Mouse (Mus musculus) lung, postnatal 4 days (tissue): ENCODE measurements around the gene Surf2.

Source experiments
- DNase-seq, 2 experiments: peaks; one replicate each; pipeline ENCODE4 v3.0.0; 2021

Gene Surf2

DNA sequence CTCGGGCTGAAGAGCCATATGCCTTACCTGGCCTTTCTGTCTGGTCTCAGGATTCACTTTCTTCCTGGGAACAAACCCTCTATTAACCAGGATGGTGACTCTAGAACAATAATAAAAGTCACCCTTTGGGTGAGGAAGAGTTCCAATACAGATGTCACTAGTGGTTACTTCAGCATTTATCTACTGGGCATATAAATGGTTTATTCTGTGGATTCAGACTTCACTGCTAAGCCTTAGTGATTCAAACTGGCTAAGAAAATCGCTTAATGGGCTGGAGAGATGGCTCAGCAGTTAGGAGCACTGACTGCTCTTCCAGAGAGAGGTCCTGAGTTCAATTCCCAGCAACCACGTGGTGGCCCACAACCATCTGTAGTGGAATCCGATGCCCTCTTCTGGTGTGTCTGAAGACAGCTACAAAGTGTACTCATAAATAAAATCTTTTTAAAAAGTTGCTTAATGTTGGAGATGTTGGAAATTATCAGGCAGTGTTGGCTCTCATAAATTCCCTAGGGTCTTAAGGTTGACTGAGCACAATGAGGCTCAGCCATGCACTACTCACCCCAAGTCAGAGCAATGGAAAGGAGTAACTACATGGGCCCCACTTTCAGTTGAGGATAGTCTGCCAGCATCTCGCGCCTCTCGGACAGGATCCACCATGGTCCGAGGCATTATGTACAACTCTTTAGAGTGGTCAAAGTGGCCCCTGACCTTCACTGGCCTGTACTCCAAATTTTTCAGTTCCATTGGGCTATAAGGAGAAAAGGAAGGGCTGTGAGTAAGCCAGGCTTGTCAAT, 1.8 kb upstream of the Surf2 start:
- no peak for DNase-seq

DNA sequence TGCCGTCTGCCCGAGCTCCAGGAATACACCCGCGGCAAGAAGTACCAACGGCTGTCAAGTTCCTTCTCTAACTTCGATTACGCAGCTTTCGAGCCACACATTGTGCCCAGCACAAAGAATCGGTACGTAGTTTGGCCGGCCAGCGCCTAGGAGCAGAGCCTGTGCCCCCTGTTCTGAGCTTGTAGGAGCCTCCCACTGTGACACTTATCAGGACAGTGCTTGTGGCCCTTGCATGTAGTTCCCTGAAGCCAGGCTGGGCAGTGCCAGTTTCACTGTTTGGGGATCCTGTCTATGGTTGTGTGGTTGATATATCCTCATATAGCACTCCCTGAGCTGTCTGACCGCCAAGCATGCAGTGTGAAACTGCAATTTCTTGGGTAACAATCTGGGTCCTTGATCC, 571 bp downstream of the Surf2 start:
- DNase-seq, result no peak

DNA sequence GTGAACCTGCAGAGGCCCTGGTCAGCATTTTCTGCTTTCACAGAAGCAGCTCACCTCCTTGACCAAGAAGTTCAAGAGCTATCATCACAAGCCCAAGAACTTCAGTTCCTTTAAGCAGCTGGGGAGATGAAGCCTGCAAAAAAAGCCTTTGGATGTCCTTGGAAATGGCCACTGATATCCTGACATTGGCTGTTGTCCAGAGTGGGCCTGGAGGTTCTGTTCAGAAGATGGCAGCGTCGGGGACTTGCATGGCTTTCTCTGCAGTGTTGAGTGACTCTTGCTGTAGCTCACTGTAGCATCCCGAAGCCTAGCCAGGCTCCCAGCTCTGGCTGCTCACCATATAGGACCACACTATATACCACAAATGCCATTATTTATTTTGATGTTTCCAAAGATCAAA, 3.5 kb downstream of the Surf2 start:
- DNase-seq, result no peak

DNA sequence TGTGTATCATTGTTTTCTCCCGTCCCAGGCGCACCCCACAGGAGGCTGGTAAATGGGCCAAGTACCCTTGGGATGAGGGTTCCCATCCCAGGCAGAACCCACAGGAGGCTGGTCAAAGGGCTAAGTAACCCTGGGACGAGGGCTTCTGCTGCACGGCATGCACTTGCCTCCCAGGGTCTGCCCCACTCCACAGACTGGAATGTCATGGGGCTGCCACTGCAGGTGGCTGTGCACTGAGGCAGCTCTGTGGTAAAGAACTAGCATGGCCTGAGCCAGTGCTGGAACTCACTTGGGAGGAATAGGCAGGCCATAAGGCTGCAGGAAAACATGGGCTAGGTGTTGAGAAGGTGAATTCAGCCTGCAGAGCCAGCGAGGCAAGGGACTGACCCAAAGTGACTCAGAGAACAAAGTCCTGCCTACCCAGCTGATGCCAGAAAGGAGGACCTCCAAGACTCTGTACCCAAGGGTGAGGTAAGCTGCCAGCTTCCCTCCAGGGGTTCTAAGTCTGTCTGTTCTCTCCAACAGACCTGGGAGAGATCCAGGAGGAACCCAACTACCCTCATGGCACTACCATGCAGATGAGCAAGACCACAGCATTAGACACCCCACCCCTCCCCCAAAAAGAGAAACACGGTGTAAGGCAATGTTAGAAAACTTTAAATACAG, 4.2 kb downstream of the Surf2 start:
- no peak for DNase-seq

DNA sequence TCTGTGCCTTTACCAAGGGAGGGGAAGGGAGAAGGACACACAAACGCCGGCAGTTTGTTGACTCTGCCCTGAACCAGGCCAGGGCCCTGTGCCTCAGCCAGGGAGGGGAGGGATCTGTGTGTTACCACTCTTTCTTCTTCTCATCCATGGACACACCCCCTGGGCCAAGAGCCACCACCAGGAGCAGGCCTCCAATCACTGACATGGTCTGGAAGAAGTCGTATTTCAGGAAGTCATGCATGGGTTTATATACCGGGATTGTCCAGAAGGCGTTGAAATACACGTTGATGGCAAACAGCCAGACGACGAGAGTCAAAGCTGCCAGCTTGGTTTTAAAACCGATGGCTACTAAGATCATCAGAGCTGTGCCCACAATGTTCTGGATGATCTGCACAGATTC, 5.6 kb downstream of the Surf2 start:
- no peak for DNase-seq

DNA sequence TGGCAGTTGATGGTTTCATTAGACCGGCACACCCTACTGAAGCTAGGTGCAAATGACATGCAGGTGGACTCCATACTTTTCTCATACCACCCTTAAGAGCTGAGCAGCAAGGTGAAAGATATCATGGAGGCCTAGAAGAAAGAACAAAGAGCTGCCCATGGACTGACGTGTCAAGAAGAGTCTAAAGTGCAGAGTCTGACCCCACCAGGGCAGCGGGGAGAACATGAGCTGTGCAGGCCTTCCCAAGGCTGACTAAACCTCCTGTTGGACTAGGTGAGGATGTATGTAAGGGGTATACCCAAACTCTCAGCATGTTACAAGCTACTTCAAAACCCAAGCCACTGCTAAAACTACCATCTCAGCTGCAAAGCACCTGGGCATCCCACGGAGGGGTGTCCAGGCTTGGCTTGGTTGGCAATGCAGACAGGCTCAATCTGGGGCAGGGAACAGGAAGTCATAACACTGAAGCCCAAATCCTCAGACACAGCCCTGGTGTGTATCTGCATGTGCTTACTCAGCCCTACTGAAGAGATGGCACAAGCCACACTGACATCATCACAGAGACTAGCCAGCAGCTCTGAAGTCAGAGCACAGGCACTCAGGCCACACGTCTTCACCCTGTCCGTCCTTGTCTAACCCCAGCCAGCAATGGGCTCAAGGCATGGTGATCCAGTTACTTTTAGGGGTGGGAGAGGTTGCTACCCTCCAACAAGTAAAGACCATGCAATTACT, 11.7 kb downstream of the Surf2 start:
- no peak for DNase-seq

DNA sequence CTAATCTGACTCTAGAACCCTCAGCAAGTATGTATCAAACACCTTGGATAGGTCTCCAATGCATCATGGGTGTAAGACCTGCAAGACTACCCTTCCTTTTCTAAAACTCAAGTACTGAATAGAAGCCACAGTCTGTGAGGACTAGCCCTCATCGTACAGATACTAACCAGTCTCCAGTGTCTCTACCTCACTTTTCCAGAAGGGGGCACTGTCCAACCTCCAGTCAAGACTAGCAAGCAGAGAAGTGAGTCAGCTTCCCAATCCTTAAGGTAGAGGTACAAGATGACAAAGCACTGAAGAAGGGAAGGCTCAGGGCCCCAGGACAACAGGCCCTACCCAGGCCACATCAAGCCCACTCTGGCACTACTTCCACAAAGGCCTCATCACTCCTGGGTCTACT, 14.2 kb downstream of the Surf2 start:
- peak in 1 of 2 experiments; percentile 81 for DNase-seq

DNA sequence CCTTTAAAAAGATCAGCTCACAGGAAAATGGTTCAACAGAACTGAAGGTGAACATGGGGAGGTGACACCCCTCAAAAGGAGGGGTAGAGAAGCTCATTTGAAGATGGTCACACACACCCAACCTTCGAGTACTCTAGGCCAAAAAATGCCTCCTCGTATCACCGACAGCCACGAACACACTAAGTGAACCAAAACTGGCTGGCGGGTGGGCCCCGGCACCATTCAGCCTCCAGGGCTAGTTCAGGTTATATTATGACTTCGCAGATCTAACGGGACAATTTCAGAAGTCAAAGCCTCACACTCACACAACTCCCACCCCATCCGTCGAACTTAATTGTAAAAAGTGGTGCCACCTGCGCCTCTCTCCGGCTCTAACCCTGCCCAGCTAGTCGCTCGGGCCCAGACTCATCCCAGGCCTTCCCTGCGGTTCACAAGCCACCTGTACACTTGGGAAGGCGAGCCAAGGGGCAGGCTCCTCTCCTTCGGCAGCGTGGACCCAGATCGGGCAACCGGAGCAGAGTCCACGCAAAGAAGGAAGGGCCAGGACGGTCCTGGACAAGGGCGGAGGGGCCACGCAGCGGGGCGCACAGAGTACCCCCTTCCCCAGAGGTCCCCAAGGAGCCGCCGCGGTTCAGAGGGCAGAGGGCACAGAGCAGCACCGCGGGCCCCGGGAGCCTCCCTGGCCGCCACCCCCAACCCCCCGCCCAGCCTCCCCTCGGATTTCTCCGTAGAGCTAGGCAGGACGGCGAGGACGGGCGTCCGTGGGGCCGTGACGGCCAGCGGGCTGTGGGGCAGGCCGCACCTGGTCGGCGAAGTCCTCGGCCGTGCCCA, 16.5 kb downstream of the Surf2 start:
- DNase-seq, result no peak

DNA sequence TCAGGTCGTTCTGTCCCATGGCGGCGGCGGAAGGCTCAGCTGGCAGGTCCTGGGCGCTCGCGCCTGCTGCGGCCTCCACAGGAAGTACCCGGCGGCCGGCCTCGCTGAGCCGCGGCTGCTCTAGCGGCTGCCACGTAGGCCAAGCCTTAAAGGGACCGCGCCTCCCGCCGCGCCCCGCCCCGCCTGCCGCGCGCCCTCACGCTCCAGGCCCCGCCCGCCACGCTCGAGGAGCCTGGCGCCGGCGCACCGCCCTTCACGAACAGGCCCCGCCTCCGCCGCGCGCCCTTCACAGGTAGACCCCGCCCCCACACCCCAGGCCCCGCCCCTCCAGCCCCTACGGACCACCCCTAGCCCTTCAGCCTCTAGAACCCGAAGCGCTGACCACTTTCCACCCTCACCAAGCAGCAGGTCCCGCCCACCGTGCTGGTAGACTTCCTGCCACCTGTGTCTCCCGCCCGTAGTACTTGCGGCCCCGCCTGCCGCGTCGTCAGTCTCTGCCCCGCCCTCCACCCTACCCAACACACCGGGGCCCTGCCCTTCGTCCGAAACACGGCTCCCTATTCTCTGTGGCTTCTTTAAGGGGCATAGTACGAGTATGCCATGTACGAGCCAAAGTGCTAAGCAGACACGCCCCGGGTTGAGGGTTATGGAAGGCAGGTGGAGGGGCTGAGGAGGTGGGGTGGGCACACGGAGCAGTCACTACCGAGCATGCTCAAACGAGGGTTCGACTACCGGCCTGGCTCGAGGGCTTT, 17.3 kb downstream of the Surf2 start, which contains the start of the genes Surf4 and Stkld1:
Gene Surf4 (minus strand): TSS at position 625 of the 752 bp plus-strand sequence.
Gene Stkld1 (plus strand): TSS at position 744 of the 752 bp plus-strand sequence.
- peak; percentile 95 to 98 for DNase-seq

DNA sequence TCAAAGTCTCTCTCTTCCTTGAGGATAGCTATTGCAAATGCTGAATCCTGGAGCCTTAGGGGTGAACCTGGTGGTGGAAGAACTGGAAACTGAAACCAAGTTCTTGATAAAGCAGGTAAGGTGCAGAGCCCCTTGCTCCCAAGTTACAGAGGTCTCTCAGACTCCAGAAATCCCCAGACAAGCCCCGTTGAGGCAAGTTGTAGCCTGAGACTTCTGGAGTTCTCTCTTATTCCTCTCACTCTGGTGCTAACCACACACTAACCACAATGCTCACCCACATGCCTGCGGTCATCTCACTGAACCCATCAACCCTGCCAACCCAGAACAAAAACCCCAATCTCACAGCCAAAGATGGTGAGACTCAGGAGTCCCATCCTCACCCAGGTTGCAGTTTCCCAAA, 19.1 kb downstream of the Surf2 start:
- no peak for DNase-seq

DNA sequence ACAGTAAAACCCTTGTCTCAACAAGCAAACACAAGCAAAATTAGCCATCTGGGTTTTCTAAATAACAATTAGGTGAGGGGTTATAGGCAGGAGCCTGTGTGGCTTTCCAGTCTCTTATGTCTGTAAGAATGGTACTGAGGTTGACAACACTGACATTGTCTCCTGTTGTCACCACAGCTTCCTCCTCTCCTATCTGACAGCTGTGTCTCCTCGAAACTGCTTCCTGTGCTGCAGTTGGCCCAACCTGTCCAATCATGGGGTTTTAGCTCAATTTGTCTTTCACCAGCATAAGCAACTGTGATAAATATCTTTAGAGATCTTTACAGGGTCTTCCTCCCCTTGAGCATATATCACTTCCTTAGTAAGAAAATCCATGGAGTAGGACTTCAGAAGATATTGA, 20.3 kb downstream of the Surf2 start:
- no peak for DNase-seq

DNA sequence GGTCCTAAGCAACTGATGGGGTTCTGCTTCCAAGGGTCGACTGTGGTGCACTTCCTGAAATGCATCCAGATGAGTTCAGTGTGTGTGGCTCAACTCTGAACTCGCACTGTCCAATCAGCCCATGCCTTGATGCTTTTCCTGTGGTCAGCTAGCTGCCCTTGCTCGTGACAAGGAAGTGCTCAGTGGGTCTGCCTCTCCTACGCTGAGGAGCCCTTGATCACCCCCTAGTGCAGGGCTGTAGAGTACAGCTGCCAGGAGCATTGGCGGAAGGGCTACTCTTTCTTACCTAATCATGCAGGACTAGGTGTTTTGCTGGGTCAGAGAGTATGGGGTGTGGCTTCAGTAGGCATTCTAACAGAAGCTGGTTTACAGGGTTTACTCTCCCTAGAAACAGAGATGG, 25.4 kb downstream of the Surf2 start:
- DNase-seq, result peak; percentile 65 to 67

DNA sequence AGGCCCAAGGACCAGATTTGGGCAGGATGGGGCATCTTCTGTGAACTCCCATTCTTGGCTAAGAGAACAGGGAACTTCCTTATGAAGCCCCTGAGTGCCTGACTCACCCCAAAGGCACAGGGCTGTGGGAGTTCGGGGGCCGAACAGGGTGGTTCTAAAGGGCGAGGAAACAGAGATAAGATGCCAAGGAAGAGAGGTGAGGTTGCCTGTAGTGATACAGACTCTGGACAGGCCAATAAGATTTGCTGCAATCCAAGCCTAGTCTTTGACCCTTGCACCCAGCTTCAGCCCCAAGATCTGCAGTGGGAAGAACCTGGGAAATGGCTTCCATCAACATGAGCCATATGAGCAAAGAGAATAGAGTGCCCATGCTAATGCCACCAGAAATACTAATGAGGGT, 27.1 kb downstream of the Surf2 start:
- no peak for DNase-seq

DNA sequence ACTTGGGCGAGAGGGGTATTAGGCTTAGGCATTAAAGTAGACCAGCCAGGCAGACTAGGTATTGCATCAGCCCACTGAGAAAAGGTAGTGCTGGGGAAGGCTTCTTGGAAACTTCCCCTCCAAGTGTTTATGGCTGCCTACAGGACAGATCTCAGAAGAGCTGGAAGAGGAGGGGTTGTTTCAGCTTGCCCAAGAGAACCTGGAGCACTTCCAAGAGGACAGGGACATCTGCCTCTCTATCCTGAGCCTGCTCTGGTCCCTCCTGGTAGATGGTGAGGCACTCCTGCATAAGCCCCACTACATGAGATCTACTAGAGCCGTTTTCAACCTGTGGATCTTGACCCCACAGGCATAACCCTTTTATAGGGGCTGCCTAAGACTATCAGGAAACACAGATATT, 34.2 kb downstream of the Surf2 start:
- no peak for DNase-seq

DNA sequence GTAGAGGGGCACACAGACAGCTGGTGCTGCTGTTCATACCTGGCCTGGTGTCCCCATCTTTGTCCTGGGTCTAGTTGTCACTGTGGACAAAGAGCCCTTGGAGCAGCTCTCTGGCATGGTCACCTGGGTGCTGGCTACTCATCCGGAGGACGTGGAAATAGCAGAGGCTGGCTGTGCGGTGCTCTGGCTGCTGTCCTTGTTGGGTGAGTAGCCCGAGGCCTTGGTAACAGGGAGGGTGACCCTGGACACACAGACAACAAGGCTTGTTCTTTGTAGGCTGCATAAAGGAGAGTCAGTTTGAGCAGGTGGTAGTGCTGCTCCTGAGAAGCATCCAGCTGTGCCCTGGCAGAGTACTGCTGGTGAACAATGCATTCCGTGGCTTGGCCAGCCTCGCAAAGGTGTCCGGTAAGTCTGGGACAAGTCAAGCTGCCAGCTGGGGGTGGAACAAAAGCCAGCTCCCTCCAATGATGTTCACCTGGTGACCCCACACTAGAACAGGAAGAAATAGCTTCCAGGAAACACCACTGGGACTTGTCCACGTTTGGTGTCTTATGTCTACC, 35.3 kb downstream of the Surf2 start:
- DNase-seq, result no peak

DNA sequence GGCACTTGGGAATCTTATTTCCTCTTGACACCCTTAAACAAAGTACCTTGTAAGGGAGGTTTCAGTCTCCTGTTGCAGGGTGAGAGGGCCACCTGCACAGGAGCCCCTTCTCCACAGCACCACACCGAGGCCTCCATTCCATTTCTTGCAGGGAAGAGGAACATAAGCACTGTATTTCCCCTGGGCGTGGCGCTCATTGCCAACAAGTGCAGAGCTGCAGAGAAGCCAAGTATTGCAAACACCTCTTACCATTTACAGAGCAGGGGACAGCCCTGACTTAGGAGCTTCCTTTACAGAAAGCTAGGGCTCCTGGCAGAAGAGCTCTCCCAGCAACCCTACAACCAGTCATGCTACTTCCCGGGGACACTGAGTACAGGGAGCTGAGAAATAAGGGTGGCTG, 36.0 kb downstream of the Surf2 start:
- peak in 1 of 2 experiments; percentile 27 for DNase-seq

DNA sequence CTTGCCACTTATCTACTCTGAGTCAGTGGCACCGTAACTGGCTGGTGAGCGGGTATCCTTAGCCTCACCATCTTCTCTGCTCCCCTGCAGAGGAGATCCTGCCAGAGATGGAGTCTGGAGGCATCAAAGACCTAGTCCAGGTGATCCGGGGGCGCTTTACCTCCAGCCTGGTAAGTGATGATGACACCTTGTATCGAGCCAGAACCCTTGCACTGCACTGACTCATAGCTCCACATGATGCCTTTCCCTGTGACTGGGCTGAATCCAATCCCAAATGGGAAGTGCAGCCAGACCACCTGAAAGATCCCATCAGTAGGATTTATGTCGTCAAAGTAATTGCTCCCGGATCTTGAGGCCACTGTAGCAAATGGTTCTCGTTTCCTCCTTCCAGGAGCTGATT, 36.7 kb downstream of the Surf2 start:
- no peak for DNase-seq

DNA sequence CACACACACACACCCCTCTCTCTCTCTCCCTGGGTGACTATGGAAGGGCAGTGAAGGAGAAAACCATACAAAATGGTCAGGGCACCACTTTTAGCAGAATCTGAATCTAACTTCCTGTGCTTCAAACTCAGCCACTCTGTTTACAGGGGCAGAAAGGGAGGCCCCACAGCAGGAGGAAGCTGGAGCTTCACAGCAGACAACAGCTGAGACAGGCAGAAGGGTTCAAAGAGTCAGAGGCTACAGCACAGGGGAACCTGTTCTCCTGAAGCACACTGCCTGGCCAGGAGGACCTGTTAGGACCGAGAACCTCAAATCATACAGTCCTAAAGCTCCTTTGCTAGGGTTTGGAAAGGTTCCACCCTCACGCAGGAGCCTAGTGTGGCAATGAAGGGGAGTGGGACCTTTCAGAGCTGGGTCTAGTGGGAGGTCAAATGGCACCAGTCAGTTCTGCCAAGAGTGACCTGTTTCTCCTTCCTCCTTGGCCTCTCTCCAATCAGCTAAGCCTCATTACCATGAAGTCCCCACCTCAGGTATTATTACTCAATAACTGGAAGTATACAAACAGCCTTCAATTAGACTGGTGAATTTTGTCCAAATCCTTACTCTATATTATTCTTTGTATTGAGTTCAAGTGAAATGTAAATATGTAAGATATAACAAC, 38.7 kb downstream of the Surf2 start:
- no peak for DNase-seq

DNA sequence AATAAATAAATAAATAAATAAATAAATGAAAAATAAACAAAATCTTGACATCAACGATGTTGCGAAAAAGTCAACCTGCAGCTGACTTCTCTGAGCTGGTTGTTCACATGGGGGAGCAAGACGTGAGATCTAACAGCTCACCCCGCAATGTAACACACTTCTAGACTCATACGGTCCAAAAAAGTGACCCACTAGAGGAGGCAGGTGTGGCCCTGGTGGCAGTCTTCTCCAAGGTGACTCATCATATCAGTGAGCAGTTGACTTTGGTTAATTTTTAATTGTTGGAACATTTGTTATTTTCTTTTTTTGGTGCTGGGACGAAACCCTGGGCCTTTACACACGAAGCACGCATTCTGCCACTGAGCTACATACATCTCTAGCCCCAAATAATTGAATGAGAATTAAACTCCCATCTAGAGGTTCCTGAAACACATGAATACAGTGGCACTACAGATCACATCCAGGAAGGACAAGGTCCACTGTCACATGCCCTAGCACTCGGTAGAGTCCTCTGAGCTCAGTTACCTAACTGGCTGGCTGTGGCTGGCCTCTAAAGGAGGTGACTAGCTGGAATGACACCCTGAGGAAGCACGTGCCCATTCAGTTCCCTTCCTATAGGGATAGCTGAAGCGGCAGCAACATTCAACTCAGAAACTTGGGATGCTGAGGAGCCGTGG, 40.8 kb downstream of the Surf2 start:
- DNase-seq, result no peak

DNA sequence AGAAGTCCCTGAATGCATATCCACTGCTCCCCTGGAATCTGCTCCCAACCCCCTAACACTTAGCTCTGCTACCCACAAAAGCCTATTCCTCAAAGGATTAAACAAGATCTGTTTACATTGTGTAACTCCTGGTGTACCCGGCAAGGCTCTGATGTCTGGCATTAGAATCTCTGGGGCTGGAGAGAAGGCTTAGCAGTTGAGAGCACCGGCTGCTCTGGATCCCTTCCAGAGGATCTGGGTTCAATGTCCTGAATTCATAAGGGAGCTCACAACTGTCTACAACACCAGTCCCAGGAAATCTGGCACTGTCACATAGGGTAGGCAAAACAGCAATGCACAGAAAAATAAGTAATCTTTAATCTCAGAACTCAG, 41.3 kb downstream of the Surf2 start:
- DNase-seq, result no peak

DNA sequence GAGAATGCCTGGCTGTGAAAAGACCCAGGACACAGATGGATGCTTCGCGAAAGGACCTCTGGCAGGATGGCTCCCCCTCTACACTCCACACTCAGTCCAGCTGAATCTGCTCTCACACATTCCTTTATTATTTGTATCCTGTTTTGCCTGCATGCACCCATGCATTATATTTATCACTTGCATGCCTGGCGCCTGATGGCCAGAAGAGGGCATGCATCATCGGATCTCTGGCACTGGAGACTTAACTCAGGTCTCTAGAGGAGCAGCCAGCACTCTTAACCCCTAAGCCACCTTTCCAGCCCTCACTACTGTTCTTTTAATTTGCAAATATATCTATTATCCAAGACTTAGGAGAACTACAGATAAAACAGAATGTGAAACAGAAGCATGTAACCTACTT, 44.6 kb downstream of the Surf2 start:
- no peak for DNase-seq
